32 mouse cellular contexts compared by ENCODE assay signal in genomic region chr4:139803981-139804380, GRCm38 (mm10). TPM values are rescaled to one million over a fixed set of nuclear protein-coding genes. Genes with fewer than 3 reads are reported as not detected.
A peak's percentile ranks its signal among the peaks of the same experiment; 100 is the strongest.
DNase-seq lines count a peak whose midpoint lies in the region; ATAC-seq lines count a peak whose summit lies in the region.
"Had no signal": no experiment of that assay in that cellular context is flagged by ENCODE, and none has a peak within 500 bp of the region (broad histone marks: within the 10 kb centered on the region; RNA-seq: fewer than 3 reads in every experiment).

No protein-coding gene starts in this region.

- peaks cover 73% of the 10 kb centered on the region for H3K27me3 ChIP-seq in kidney, embryonic 16.5 days (ENCODE audit: insufficient read depth, low read length)
- H3K27me3 ChIP-seq in stomach, embryonic 16.5 days (ENCODE audit: control insufficient read depth, insufficient read depth, low read length): peaks cover 15% of the 10 kb centered on the region

- no peak overlapping the region for H3K9ac ChIP-seq in kidney, embryonic 16.5 days (replicated peaks; ENCODE audit: low read length)
- no peak overlapping the region for H3K9ac ChIP-seq in stomach, embryonic 16.5 days (ENCODE audit: low read length)
- H3K9ac ChIP-seq: forebrain, embryonic 13.5 days; heart, embryonic 15.5 days; limb, embryonic 13.5 days; liver, embryonic 12.5 days; midbrain, embryonic 13.5 days; neural tube, embryonic 13.5 days had no signal

- WGBS in kidney, embryonic 16.5 days: 0% methylated on average over 2 of the region's 2 CpGs
- 9% methylated on average over 2 of the region's 2 CpGs for WGBS in stomach, embryonic 16.5 days

- H3K36me3 ChIP-seq in kidney, embryonic 16.5 days (ENCODE audit: insufficient read depth, low read length): no peaks in the 10 kb centered on the region
- no peaks in the 10 kb centered on the region for H3K36me3 ChIP-seq in stomach, embryonic 16.5 days (ENCODE audit: control insufficient read depth, insufficient read depth, low read length)
- H3K36me3 ChIP-seq: heart, embryonic 15.5 days; limb, embryonic 13.5 days; liver, embryonic 12.5 days; midbrain, embryonic 13.5 days; neural tube, embryonic 13.5 days had no signal

- H3K27ac ChIP-seq in kidney, embryonic 16.5 days (ENCODE audit: low read length): no peak overlapping the region
- no peak overlapping the region for H3K27ac ChIP-seq in stomach, embryonic 16.5 days (ENCODE audit: low read length)
- H3K27ac ChIP-seq: forebrain, embryonic 13.5 days; gastrocnemius, adult 2 months; heart, embryonic 15.5 days; limb, embryonic 13.5 days; liver, embryonic 12.5 days; midbrain, embryonic 13.5 days; neural tube, embryonic 13.5 days had no signal

- no peaks in the 10 kb centered on the region for H3K9me3 ChIP-seq in kidney, embryonic 16.5 days (ENCODE audit: low read length)
- H3K9me3 ChIP-seq in stomach, embryonic 16.5 days (replicated peaks; ENCODE audit: control insufficient read depth, low read length): no peaks in the 10 kb centered on the region
- H3K9me3 ChIP-seq: forebrain, embryonic 13.5 days; heart, embryonic 15.5 days; limb, embryonic 13.5 days; liver, embryonic 12.5 days; midbrain, embryonic 13.5 days; neural tube, embryonic 13.5 days had no signal

- H3K4me1 ChIP-seq in kidney, embryonic 16.5 days (ENCODE audit: insufficient read depth, low read length): no peaks in the 10 kb centered on the region
- H3K4me1 ChIP-seq in stomach, embryonic 16.5 days (ENCODE audit: control insufficient read depth, insufficient read depth, low read length): no peaks in the 10 kb centered on the region
- H3K4me1 ChIP-seq: heart, embryonic 15.5 days; liver, embryonic 12.5 days had no signal

- no peak overlapping the region for H3K4me2 ChIP-seq in kidney, embryonic 16.5 days (replicated peaks; ENCODE audit: low read depth, low read length)
- H3K4me2 ChIP-seq in stomach, embryonic 16.5 days (ENCODE audit: low read depth, low read length): no peak overlapping the region
- H3K4me2 ChIP-seq: forebrain, embryonic 13.5 days; heart, embryonic 15.5 days; limb, embryonic 13.5 days; liver, embryonic 12.5 days; midbrain, embryonic 13.5 days; neural tube, embryonic 13.5 days had no signal

- ATAC-seq in kidney, embryonic 16.5 days (ENCODE audit: low FRiP score, low TSS enrichment): 0 out of 2 replicates have a peak, but pooled peaks have one; percentile 42
- ATAC-seq in stomach, embryonic 16.5 days (ENCODE audit: insufficient read depth, low FRiP score): 0 out of 2 replicates have a peak, but pooled peaks have one; percentile 25
- ATAC-seq: activated CD4-positive, CD25-positive, alpha-beta regulatory T cell, adult 4 months; forebrain, embryonic 13.5 days; intestine, postnatal 0 days; liver, embryonic 12.5 days; midbrain, embryonic 13.5 days had no signal

- no peak overlapping the region for H3K4me3 ChIP-seq in kidney, embryonic 16.5 days (ENCODE audit: low read length)
- H3K4me3 ChIP-seq in stomach, embryonic 16.5 days (replicated peaks; ENCODE audit: low read length): no peak overlapping the region
- H3K4me3 ChIP-seq: forebrain, embryonic 13.5 days; gastrocnemius, adult 2 months; heart, embryonic 15.5 days; limb, embryonic 13.5 days; liver, embryonic 12.5 days; midbrain, embryonic 13.5 days; neural tube, embryonic 13.5 days had no signal

- no peak for DNase-seq in kidney, postnatal 25 days
- DNase-seq in adrenal gland, postnatal 14 days: peak; percentile 34
- DNase-seq in embryo, embryonic 10.5 days (ENCODE audit: low spot score): peak; percentile 71
- DNase-seq in right cerebral cortex, postnatal 4 days: no peak
- DNase-seq in kidney, postnatal 10 days: no peak
- DNase-seq: cerebellum, adult 9-11 months; gastrocnemius, adult 2 months; heart, postnatal 36 days; layer of hippocampus, adult 9-11 months; lung, adult 18-20 months; lung, postnatal 14 days; thymus, postnatal 14 days had no signal

RNA-seq across cellular contexts. Expression of gene Pax7, which starts 29.3 kb away (rescaled TPM):
- 0.03 TPM in 1 of 2 replicates, not detected in the other for polyA plus RNA-seq in kidney, embryonic 16.5 days (2015; fragmentation: Nextera tagmentation; extraction: Ambion mirVana)
- total RNA-seq in adrenal gland, postnatal 14 days (2021): not detected in 2 replicates
- 0.08 TPM in 1 of 2 replicates, not detected in the other for polyA plus RNA-seq in stomach, embryonic 16.5 days (2015; fragmentation: Nextera tagmentation; extraction: Ambion mirVana)
- total RNA-seq: heart, postnatal 36 days; left cerebral cortex, adult 18-20 months; left cerebral cortex, postnatal 25 days; megakaryocyte progenitor cell, adult 5-6 weeks; MEL; monocyte, adult 5-6 weeks had no signal
- polyA plus RNA-seq: activated CD4-positive, CD25-positive, alpha-beta regulatory T cell, adult 4 months; cortical plate, adult 2 months; gonadal fat pad, adult 2 months; heart, embryonic 15.5 days; intestine, postnatal 0 days; kidney, embryonic 14.5 days; large intestine, adult 2 months; liver, embryonic 12.5 days; small intestine, adult 2 months had no signal

Comparison
In these comparisons a context has a peak if more than half of its experiments do, and no peak if none do; other contexts are left out.
1. DNase-seq: peak in adrenal gland, postnatal 14 days (single experiment) and embryo, embryonic 10.5 days (single experiment); none in kidney, postnatal 25 days (0 of 2), right cerebral cortex, postnatal 4 days (single experiment) and kidney, postnatal 10 days (single experiment).